Mouse (Mus musculus): Measurements from ENCODE around the gene Rhog. TPM values are rescaled to one million over a fixed set of nuclear protein-coding genes. Genes with fewer than 3 reads are reported as not detected.

Rhog gene
- total RNA-seq, 2 experiments from 2014 or later, result 23.9 to 30.1 TPM

GRCm38 (mm10) chr7:102250631-102251214, 5.1 kb downstream of the Rhog start:
- peak; percentile 91 for DNase-seq

GRCm38 (mm10) chr7:102249896-102250630, 5.8 kb downstream of the Rhog start:
- peak; percentile 76 for DNase-seq

- no peak for DNase-seq
Observed at GRCm38 (mm10) chr7:102249531-102249895, 6.3 kb downstream of the Rhog start.

- no peak for DNase-seq
Observed at GRCm38 (mm10) chr7:102248691-102249404, 7.0 kb downstream of the Rhog start.

- DNase-seq, result no peak
Observed at GRCm38 (mm10) chr7:102246956-102247797, 8.7 kb downstream of the Rhog start.

GRCm38 (mm10) chr7:102246265-102246664, 9.6 kb downstream of the Rhog start:
- DNase-seq, result no peak

- peak; percentile 45 for DNase-seq
Observed at GRCm38 (mm10) chr7:102245775-102246174, 10.1 kb downstream of the Rhog start.

- peak; percentile 55 for DNase-seq
Observed at GRCm38 (mm10) chr7:102244782-102245535, 10.9 kb downstream of the Rhog start.

- no peak for DNase-seq
Observed at GRCm38 (mm10) chr7:102243870-102244269, 12.0 kb downstream of the Rhog start.

- DNase-seq, result no peak
Observed at GRCm38 (mm10) chr7:102242917-102243316, 12.9 kb downstream of the Rhog start.

GRCm38 (mm10) chr7:102242371-102242770, 13.5 kb downstream of the Rhog start:
- DNase-seq, result no peak

GRCm38 (mm10) chr7:102239591-102239990, 16.3 kb downstream of the Rhog start:
- DNase-seq, result no peak

- no peak for DNase-seq
Observed at GRCm38 (mm10) chr7:102238686-102239286, 17.1 kb downstream of the Rhog start.

- DNase-seq, result no peak
Observed at GRCm38 (mm10) chr7:102233059-102233458, 22.8 kb downstream of the Rhog start.

GRCm38 (mm10) chr7:102229814-102230213, 26.0 kb downstream of the Rhog start:
- DNase-seq, result no peak

GRCm38 (mm10) chr7:102228049-102228670, 27.7 kb downstream of the Rhog start:
- DNase-seq, result no peak

GRCm38 (mm10) chr7:102226051-102226450, 29.8 kb downstream of the Rhog start:
- DNase-seq, result no peak

GRCm38 (mm10) chr7:102223883-102224738, 31.7 kb downstream of the Rhog start:
- no peak for DNase-seq

GRCm38 (mm10) chr7:102222830-102223556, 32.9 kb downstream of the Rhog start:
- DNase-seq, result peak; percentile 61
